Mouse (Mus musculus) cortical plate, adult 2 months (tissue): ENCODE measurements around the gene Rhov. TPM values are rescaled to one million over a fixed set of nuclear protein-coding genes. Genes with fewer than 3 reads are reported as not detected.

Experiments
- H3K27ac ChIP-seq: fragments of 200-500 bp; 2 replicates; pipeline ENCODE4 v1.5.1; 2012; ENCODE audit warnings: low read length, control low read depth, inconsistent platforms; ENCODE audit not compliant: insufficient read depth
- H3K4me1 ChIP-seq: fragments of 200-500 bp; 2 replicates; pipeline ENCODE4 v1.6.1; 2011; ENCODE audit warnings: low read length; ENCODE audit not compliant: control insufficient read depth, insufficient read depth
- H3K4me3 ChIP-seq: fragments of 200-500 bp; 2 replicates; pipeline ENCODE4 v1.5.1; 2011; ENCODE audit warnings: mild to moderate bottlenecking, low read length, control low read depth; ENCODE audit not compliant: insufficient read depth
- CTCF ChIP-seq: fragments of 200-500 bp; IDR thresholded peaks from 2 replicates; pipeline ENCODE4 v1.5.1; 2011; ENCODE audit warnings: mild to moderate bottlenecking, control low read depth, low read length; ENCODE audit not compliant: insufficient read depth; ENCODE audit errors: extremely low read depth
- POLR2A ChIP-seq: fragments of 200-500 bp; IDR thresholded peaks from 2 replicates; pipeline ENCODE4 v1.6.1; 2011; ENCODE audit warnings: mild to moderate bottlenecking, low read length, control low read depth; ENCODE audit not compliant: insufficient read depth; ENCODE audit errors: extremely low read depth
- polyA plus RNA-seq: library from polyadenylated mRNA; depleted of rRNA; stranded (reverse); fragments of >200 nt; gene quantifications from 2 replicates; pipeline ENCODE4 v1.2.3, GENCODE M21; 2012; rRNA removed

Rhov gene
- polyA plus RNA-seq, 1 experiment: 8.3 TPM

DNA sequence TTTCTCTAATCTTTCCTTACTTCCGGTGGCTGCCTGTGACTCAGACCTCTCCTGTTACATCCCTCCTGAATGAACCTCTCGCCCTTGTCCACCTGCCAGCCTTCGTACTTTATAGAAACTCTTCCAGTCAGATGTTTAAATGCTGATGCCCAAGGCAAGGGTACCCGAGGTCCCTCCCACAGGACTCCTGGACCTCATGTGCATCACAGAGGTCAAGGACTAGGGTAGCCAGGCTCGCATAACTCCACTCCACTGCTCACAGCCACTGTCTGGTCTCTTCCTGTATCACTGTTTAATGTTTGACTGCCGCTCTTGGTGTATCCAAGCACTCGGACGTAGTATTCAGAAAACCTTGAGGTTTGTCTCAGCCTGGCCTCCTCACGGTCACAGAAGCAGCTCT is 28.5 kb downstream of the Rhov start:
- H3K4me3 ChIP-seq: no peak overlapping the region
- no peak for TF ChIP-seq POLR2A
- TF ChIP-seq CTCF: no peak
- no peak overlapping the region for H3K27ac ChIP-seq
- H3K4me1 ChIP-seq: 0 out of 2 replicates have a peak, but pooled peaks cover 2% of the 10 kb centered on the region

DNA sequence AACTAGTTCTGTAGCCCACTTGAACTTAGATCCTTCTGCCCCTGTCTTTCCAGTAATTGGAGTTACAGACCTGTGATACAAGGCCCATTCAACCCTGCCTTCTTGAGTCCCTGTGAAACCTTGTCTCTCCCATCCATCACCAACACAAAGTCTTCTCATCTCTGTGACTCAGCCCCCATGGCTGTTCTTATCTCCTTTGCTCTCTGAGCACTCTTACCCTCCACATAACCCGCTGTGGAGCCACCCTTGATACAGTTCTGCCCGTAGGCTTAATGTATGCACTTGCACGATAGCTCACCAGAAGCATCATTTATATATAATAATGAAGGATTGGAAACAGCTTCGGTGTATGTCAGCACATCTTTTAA is 30.3 kb downstream of the Rhov start:
- Histone ChIP-seq H3K4me3 (no peak overlapping the region), H3K27ac (no peak overlapping the region), H3K4me1 (0 out of 2 replicates have a peak, but pooled peaks cover 2% of the 10 kb centered on the region)
- TF ChIP-seq POLR2A (no peak), CTCF (no peak)

DNA sequence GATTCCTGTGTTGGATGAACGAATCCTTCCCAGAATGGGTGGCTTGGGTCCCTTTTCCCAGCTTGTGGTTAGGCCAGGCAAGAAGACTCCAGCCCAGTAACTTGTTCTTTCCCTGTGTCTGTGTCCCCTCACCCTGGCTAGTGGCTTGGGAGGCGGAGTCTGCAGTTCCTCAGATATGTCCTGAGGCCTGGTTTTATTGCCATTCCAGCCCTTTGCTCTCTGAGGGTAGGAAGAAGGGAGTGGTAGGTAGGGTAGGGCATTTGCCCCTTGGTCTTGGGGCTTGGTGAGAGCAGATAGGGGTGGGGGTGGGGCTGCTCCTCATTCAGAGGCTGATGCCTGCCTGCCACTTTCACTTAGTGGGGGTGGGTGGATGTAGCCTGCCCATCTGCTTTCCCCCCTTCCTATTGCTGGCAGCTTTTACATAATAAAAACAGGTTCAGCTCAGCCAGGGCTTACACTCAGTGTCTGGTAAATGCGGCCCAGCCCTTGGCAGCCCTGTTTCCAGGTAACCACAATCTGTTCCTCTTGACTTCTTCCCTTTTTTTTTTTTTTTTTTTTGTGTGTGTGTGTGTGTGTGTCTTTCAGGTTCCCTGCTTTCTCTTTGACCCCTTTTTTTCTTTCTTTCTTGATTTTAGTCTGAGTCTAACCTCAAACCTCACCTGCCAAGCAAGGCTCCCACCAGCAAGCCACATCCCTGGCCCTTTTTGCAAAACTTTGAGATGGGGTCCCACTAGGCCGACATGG is 30.8 kb downstream of the Rhov start:
- TF ChIP-seq POLR2A (no peak), CTCF (no peak)
- 0 out of 2 replicates have a peak, but pooled peaks cover 2% of the 10 kb centered on the region for H3K4me1 ChIP-seq
- no peak overlapping the region for H3K4me3 ChIP-seq
- H3K27ac ChIP-seq: no peak overlapping the region

DNA sequence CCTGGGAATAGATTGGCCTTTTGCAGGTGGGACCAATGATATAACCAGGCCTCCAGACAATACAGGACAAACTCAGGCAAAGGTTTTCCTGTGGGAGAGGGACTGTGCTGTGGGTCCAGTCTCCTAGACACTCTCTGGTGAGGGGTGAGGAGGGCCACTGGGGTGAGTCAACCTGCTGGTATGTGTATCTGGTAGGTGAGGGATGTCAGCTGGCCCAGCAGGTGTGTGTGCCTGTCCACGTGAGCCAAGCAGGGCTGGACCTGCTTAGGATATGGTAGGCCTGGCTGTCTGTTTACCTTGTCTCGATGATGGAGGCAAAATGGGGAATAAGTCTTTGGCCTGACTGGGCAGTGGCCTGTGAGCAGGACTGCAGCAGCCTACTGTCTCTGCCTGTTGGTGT is 32.4 kb downstream of the Rhov start:
- Histone ChIP-seq H3K27ac (no peak overlapping the region), H3K4me3 (no peak overlapping the region), H3K4me1 (0 out of 2 replicates have a peak, but pooled peaks cover 2% of the 10 kb centered on the region)
- no peak for TF ChIP-seq CTCF
- no peak for TF ChIP-seq POLR2A

- no peak for TF ChIP-seq CTCF
- no peak for TF ChIP-seq POLR2A
- H3K4me3 ChIP-seq: peak overlapping the region; percentile 7
- 0 out of 2 replicates have a peak, but pooled peaks cover 2% of the 10 kb centered on the region for H3K4me1 ChIP-seq
- no peak overlapping the region for H3K27ac ChIP-seq
Observed at GRCm38 (mm10) chr2:119237871-119238220, 33.2 kb downstream of the Rhov start.

DNA sequence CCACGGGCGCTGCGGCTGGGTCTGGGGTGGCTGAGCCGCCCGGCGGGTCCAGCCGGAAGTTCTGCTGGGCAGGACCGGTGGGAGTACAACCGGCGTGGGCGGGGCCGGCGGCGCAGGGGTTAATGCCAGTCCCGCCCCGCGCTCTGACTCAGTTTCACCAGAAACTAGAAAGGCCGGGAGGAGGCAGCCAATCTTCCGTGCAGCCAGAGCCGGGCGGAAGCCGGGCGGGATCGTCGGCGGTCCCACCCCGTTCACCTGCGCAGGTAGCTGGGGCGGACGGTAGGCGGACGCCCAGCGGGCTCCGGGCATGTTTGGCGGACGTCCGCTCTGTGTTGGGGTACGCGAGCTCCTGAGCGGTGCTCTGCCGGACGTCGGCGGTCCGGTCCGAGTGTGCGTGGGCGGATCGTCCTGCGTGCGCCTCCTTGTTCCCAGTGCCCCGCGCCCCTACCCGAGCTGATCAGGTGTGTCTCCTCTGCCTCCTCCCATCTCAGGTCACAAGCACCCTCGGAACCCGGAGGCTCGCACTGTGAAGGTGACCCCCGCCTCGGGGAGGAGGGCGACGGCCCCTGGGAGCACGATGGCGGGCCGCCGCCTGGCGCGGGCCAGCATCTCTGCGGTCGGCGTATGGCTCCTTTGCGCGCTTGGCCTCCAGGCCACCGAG is 33.7 kb downstream of the Rhov start, which contains the start of gene Spint1:
Spint1 (plus strand) TSS at position 153 of the 661 bp plus-strand sequence.
- peak within 1 kb of the TSS; percentile 7 for H3K4me3 ChIP-seq
- 0 out of 2 replicates have a peak, but pooled peaks cover 2% of the 10 kb centered on the region for H3K4me1 ChIP-seq
- H3K27ac ChIP-seq: no peak within 1 kb of the TSS
- TF ChIP-seq POLR2A: no peak
- TF ChIP-seq CTCF: no peak

GRCm38 (mm10) chr2:119236682-119237209 is 34.3 kb downstream of the Rhov start:
- TF ChIP-seq CTCF: no peak
- TF ChIP-seq POLR2A: no peak
- Histone ChIP-seq H3K27ac (no peak overlapping the region), H3K4me1 (no peaks in the 10 kb centered on the region), H3K4me3 (no peak overlapping the region)

GRCm38 (mm10) chr2:119229775-119230704 is 41.0 kb downstream of the Rhov start, which contains the start of gene Ppp1r14d:
TSS of gene Ppp1r14d (minus strand) at chr2:119229906.
- Histone ChIP-seq H3K27ac (no peak within 1 kb of the TSS), H3K4me1 (no peaks in the 10 kb centered on the region), H3K4me3 (no peak within 1 kb of the TSS)
- TF ChIP-seq CTCF (no peak), POLR2A (no peak)

Other genes with a start within 250 kb of the Rhov start
- 44.3 and 45.1 TPM in 2 replicates for gene Ccdc32, start 241.9 kb downstream of the Rhov start, polyA plus RNA-seq
- 4.8 and 4.9 TPM in 2 replicates for gene Rpusd2, start 236.5 kb downstream of the Rhov start, polyA plus RNA-seq
- 0.04 and 0.08 TPM in 2 replicates for gene Knl1, start 224.2 kb downstream of the Rhov start, polyA plus RNA-seq
- gene Rad51, start 158.5 kb downstream of the Rhov start, polyA plus RNA-seq: 1.4 and 1.6 TPM in 2 replicates
- 58.4 and 62.0 TPM in 2 replicates for gene Rmdn3, start 114.2 kb downstream of the Rhov start, polyA plus RNA-seq
- gene Gchfr, start 103.5 kb downstream of the Rhov start, polyA plus RNA-seq: 0.96 and 1.3 TPM in 2 replicates
- not detected in 2 replicates for gene Gm14137, start 96.8 kb downstream of the Rhov start, polyA plus RNA-seq
- gene Zfyve19, start 62.7 kb downstream of the Rhov start, polyA plus RNA-seq: 52.9 and 68.2 TPM in 2 replicates
- 25.8 and 25.9 TPM in 2 replicates for gene Dnajc17, start 62.5 kb downstream of the Rhov start, polyA plus RNA-seq
- gene Ppp1r14d, start 41.4 kb downstream of the Rhov start, polyA plus RNA-seq: not detected in 2 replicates
- gene Spint1, start 33.9 kb downstream of the Rhov start, polyA plus RNA-seq: 1.8 and 2.6 TPM in 2 replicates
- gene Vps18, start 17.5 kb upstream of the Rhov start, polyA plus RNA-seq: 32.2 and 33.0 TPM in 2 replicates
- 2.9 and 3.3 TPM in 2 replicates for gene Dll4, start 54.5 kb upstream of the Rhov start, polyA plus RNA-seq
- gene Chac1, start 80.0 kb upstream of the Rhov start, polyA plus RNA-seq: 7.9 and 8.3 TPM in 2 replicates
- 14.6 and 14.8 TPM in 2 replicates for gene Ino80, start 206.4 kb upstream of the Rhov start, polyA plus RNA-seq